Mouse (Mus musculus): Measurements from ENCODE around the gene Cdc14a.

Cdc14a gene

DNA sequence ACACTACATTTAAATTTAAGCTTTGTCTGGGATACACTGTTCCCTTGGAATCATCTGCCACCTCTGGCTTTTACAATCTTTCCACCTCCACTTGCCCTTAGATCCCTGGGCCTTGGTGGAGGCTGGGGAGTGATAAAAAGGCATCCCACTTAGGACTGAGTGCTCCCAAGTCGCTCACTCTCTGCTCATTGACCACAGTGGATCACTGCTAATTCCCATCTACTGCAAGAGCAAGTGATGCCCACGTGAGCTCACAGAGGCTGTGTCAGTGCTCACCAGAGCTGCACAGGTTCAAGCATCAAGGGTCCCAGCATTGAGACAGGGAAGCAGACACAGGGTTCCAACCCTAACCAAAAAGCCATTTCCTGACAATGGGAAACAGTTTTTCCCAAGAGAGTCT lies 98.3 kb downstream of the Cdc14a start:
- no peak for DNase-seq

DNA sequence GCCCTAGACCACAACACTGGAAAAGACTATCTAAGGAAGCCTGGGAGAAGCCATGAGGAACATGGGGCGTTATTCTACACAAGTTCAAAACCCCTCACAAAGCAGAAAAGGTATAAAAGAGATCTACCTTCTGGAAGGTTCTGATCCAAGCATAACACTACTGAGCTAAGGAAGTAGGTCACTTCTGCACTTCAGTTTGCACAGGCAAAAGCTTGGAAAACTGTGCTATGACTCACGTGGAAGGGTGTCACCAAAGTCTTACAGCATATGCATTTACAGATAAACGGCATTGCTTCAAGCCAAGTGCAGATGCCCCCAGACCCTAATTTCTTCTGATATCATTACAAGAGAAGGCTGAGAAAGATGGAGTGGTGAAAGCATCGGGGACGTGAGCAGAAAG lies 104.1 kb downstream of the Cdc14a start:
- DNase-seq, result no peak

DNA sequence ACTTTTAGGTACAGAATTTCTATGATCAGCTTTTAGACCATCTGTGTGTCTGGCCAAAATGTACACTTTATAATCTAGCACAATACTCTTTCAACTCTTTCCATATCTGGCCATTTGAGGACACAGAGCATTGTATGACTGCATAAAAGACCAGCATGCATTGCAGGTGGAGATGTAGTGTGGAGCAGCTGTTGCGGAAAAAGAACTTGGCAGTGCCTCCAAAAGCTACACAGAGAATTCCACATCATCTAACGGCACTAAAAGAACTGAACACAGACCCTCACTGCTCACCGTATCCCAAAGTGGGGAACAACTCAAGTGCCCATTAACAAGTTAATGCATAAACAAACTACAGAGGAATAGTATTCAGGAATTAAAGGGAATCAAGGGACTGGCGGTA lies 112.0 kb downstream of the Cdc14a start:
- no peak for DNase-seq

DNA sequence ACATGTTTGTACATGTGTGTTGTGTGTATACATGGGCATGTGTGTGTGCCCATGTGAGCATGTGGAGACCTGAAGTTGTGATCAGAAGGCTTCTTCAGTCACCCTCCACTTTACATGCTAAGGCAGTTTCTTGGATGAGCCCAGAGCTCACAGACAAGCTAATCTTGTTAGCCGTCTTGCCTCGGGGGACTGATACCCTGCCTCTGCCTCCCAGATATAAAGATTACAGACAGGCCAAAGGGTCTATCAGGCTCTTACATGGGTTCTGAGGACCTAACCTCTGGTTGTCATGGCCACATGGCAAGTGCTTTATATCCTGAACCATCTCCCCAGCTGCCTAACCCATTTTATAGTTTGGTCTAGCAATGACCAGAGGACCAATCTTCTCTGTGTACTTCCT lies 112.7 kb downstream of the Cdc14a start:
- DNase-seq, result no peak

DNA sequence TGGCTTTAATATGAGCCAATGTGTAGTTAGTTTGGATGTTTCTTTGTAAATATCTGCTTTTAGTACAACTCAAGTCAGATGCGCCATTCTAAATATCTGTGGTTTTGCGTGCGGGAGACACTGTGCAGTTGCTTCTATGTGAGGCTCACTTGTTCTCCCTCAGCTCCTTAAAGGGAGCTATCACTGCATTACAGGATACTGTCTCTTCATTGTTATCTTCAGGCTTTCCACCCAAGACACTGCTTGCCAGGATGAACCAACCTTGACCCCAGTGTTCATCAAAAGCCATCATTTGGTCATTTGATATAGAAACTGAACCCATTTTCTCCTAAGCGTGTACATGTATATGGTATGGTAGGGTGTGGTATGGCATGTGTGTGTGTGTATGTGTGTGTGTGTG lies 113.2 kb downstream of the Cdc14a start:
- DNase-seq, result no peak

DNA sequence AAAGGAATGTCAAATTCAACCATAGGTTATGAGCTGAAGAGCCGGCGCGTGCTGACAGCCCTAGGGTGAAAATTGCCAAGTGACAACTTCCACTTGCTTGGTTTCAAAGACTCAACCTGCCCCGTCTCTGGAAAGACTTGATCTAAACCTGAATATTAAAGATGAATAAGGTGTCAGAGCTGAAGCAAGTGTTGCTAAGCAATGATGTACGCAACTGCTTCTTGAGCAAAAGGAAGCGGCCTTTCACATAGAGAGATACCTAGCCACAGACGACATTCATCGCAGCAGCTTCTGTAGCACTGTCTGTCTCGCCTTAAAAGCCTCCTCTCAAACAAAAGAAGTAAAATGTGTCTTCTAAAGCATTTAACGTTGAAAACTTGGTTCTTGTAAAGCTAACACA lies 113.8 kb downstream of the Cdc14a start:
- DNase-seq, result no peak

DNA sequence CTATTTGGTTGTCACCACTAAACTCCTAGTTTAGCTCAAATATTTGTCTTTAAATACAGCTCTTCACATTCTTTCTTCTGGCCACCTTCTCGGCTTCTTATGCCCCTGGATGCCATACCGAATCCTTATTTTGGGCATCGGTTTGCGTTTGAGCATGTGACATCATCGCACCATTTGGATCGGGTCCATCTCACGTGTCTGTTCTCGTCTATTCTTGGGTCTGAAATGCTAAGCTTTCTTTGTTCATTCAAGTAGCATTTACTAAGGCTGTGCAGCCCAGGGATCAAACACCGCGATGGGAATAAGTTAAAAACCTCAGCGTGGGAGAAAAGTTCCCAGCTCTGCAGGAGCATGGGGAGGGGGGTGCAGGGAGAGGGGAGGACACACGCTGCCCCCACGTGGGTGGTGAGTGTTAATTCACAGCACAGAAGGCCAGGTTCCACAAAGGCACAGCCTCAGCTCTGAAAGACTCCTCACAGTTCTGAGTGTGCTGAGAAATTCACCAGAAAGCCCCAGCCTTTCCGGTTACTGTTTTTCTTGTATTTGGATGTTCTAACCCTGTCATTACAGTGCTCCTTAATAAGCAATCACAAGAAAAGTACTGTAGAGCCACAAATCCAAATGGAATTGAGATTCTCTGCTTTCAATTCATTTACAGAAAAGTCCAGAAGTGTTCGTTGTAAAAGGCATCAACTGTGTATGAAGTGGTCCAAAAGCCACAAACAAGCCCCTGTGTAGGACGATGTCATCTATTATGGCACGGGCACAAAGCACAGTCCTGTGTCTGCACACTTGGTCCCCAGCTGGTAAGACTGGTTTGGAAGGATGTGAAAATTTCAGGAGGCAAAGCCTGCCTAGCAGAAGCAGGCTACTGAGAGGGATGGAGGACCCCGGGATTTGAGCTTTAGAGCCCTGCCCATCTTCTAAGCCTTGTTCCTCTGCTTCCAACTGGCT lies 118.8 kb downstream of the Cdc14a start:
- no peak for DNase-seq

DNA sequence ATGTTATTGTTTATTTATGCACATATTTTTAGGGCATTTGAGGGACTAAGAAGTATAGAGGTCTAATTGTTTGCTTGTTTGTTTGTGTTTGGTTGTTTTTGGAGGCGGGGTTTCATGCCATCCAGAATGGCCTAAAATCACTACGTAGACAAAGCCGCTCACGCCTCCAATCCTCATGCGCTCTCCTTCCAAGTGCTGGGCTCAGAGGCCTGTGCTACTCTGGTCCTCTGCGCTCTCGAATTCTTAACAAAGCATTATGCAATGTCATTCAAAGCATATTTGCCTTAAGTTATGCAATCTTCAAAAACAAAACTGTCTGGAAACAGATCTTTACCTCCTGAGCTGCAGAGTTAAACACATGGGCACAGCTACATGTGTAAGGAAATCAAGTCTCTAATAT lies 121.3 kb downstream of the Cdc14a start:
- no peak for DNase-seq

DNA sequence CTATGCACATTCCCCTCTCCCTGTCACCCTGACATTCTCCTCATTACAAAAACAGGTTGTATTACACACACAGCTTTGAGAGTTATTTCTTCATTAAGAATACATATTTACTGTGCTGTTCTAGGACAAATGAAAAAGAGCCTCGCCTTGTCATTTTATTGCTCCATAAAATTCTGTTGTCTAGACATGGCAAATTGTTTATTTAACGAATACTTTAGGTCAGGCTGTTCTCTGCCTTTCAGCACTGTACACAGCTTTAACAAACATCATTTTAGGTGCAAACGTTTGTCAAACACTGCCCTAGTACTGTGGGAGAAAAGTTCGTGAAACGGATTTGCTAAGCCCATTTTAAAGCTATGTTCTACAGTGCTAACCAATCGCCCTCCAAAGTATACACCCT lies 122.1 kb downstream of the Cdc14a start:
- no peak for DNase-seq

DNA sequence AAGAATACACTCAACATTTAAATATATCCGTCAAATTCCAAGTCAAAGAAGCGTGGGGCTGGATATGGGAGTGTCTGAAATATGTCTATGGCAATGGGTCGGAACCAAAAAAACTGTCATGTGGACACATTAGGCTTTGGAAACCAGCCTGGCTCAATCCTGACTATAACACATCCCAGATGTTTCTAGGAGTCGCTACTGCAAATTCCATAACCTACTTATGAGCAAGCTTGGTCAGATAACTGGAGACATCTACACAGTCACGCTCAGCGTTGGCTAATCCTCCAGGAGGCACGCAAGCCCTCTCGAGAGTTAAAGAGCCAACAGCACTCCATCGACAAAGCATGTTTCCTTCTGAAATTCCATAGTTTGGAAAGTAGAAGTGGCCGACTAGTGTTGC lies 125.1 kb downstream of the Cdc14a start:
- no peak for DNase-seq

DNA sequence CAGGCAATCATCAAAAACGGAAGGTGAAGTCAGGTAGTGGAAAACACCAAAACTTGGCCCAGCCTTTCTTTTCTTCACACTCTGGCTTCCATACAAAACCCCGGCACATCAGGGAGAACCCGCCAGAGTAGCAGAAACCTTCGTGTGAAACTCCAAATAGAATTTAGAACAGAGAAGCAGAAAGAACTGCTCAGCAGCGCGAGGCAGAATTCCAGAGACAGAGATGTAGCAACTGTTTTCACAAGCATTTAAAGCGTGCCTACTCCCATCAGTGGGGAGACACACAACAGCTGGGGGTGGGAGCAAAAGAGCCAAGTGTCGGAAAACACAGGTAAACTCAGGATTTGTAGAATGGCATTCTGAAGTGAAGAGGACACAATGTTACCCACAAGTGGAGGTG lies 125.8 kb downstream of the Cdc14a start:
- no peak for DNase-seq

DNA sequence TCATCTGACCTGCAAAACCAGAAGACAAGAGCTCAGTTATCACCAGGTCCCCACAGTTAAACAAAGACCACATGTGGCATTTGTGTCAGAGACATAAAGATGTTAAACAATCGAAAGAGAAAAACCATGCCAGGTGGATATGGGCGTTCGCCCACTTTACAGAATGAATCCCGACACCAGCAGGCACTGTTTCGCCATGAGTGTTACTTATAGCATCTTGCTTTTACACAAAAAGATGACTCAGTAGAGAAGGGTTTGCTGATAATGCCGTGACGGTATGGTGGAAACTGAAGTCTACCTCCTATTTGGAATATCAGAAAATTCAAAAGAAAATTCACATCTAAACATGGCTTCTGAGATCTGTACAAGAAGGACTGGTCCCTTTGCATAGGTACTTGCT lies 126.7 kb downstream of the Cdc14a start:
- no peak for DNase-seq

DNA sequence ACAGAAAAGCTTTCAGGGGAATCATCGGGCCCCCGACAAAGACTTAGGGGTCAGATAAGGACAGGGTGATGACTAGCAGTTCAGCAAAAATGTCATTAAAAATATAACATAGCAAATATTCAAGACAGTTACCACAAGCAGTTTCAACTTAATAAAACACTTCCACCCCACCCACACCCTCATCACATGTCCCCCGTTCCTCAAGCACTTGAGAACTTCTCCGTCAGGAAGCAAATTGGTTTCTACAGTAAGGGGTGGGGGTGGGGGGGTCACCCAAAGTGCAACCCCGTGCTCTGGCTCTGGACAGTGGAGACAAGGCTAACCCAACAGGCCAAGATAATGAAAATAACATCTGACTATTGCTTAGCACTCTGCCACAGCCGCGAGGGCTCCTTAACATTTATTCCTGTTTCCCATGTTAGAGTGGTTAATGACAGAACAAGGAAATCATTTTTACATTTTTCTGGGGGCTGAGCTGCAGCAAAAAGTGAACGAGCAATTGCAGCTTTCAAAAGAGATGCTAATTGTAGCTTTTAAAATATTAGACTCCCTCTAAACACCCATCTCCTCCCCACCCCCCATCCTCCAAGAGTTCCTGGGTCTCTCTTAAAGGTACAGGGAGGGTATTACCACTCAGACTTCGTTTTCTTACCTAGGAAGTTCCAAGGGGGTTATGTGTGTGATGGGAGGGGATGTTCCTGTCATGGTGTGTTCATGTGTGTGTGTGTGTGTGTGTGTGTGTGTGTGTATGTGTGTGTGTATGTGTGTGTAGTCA lies 133.6 kb downstream of the Cdc14a start:
- DNase-seq, result no peak

DNA sequence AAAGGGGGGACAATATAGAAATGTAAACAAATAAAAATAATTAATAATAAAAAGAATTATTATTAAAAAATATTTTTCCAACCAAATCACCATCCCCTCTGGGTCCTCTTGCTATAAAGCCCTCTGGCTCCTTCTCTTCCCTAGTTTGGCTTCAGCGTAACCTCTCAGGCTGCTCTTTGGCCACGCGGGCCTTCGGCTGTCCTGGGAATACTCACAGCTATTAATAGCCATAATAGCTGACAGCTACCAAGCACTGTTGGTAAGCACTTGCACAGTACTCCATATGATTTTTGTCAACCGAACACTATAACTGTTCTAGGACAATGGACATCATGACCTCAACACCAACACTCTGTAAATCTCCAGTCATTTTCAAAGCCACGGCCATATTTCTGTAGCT lies 135.0 kb downstream of the Cdc14a start:
- no peak for DNase-seq

DNA sequence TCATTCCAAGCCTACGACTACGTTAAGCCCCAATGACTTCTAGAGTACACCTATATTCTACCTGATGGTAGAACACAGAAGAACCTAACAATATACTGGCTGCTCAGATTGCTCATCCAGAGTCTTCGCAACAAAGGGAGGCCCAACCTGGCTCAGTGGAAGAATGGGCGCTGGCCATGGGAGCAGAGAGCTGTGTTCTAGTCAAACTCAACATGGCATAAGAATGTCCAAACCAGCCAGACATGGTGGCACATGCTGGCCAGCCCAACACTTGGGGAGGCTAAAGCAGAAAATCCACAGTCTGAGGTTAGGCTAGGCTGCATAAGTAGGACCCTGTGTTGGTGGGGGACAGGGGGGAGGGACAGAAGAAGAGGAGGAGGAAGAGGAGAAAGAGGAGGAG lies 139.1 kb downstream of the Cdc14a start:
- DNase-seq, result no peak

DNA sequence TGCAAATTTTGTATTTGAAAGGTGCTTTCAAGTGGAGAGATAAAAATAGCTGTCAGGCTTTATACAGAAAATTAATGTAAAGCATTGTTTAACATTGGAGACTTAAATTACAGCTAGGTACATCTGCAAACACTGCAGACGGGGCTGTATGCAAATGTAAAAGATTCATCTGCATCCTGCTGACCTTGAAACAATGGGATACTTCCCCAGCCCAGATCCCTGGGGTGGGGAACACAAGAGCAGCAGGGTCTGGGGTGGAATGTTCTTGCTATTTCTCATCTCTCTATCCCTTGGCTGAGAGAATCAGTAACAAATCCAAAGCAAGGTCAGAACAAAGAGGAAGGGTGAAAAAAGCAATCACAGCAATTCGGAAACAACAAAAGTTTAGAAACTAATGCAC lies 139.8 kb downstream of the Cdc14a start:
- DNase-seq, result no peak

DNA sequence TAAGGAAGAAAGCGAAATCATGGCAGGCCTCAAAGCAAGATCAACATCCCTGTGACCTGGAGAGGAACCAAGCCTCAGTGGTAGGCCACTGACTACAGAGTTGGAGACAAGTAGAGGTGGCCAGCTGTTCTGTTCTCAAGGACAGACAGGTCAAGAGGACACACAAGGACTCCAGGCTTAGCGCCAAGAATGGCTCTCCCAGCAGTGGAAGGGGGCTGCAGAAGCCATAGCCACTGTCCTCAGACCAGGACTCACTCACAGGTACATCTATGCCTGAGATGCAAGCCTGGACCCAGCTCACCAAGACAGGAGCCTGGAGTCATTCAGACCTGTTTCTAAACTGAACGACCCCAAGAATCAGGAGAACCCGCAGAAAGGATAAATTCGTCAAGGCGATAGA lies 142.2 kb downstream of the Cdc14a start:
- DNase-seq, result no peak

DNA sequence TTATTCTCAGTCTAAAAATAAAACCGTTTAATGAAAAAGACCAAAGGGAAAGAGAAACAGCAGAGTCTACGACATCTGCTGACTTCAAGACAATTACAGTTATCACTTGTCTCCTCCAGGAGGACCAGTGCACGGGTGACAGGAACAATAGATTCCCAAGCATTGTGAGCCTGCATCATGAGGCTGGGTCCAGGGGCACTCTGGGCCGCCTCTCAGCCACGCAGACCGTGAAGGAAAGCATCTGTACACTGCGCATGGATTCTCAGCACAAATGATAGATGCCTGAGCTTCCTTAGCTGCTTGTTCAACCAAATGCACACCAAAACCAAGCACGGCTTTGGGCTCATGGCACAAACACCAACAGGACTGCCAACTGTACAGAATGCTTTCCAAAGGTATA lies 146.7 kb downstream of the Cdc14a start:
- DNase-seq, result no peak

DNA sequence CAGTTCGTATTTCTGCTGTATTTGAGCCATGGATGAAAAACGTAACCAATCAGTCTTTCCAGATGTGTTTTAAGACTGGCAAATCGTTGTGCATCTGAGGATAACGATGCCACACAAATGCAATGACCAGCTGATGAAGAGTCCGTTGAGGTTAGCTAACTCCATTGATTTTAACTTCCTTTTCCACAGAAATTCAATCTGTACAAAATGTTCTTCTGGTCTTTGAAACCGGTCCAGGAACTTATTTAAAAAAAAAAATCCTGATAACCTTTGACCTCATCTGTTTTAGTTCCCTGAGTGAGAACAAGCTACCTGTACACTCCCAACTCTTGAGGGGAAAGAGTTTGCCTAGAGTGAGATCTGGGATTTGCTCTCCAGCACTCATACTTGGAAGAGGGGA lies 152.2 kb downstream of the Cdc14a start:
- no peak for DNase-seq

DNA sequence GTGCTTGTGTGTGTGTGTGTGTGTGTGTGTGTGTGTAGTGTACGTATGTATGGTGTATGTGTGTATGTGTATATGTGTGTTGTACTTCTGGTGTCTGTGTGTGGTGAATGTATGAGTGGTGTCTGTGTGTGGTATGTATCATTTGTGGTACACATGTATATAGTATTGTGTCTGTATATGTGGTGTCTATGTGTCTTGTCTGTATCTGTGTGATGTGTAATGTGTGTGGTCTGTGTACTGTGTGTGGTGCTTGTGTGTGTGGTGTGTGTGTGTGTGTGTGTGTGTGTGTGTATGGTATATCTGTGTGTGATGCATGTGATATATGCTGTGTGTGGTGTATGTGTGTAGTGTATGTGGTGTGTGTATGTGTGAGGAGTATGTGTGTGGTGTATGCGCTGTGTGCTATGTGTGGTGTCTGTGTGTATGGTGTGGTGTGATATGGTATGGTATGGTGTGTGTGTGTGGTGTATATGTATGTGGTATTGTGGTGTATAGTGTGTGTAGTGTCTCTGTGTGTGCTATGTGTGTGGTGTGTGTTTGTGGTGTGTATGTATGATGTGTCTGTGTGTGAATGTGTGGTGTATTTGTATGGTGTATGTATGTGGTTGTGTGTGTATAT lies 156.7 kb downstream of the Cdc14a start:
- DNase-seq, result no peak

DNA sequence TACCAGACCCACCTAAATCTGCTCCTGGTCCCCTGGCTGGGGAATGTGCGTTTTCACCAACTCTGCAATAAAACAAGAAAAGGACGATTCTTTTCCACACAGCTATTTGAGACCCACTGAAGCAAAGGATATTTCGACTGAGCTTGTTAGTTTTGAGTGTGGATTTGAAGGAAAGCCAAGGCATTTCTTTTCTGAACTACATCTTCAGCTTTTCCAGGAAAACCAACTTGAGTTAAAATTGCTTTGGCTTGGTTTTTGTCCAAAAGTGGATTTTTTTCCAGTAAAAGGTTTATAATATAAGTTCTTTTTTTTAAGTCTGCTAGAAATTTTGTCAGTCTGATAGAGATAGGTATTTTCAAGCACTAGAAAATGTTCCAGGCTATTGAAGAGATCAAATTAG lies 157.5 kb downstream of the Cdc14a start:
- no peak for DNase-seq

DNA sequence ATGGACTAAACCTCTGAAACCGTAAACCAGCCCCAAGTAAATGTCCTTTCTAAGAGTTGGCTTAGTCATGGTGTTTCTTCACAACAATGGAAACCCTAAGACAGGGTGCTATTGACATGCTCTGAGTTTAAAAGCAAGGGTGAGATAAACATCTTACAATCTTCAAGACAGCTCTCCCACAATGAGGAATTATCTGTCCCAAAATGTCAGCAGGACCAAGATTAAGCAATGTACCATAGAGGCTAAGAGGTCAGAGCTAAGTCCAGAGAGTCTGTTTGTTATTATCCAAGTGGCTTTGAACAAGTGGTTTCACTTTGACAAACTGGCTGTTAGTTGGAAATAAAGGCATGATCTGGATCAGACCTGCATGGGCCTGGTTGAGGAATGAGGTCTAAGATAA lies 159.9 kb downstream of the Cdc14a start:
- DNase-seq, result no peak

DNA sequence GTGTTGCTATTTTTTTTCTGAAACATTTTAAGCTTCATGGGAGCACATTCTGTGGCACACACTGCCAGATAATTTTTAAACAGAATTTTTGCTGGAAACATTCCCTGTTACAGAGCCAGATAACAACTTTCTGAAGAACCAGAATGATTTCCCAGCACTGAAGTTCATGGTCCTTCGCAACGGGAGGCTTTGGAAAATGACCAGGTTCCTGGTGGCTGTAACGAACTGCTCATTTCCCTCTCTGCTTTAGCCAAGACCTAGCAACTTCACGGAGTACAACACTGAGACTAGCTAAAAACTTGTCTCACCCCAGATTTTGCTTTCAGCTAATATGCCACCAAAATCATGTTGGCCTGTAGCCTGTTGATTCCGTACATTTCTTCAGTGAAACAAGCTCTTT lies 160.8 kb downstream of the Cdc14a start:
- DNase-seq, result no peak

DNA sequence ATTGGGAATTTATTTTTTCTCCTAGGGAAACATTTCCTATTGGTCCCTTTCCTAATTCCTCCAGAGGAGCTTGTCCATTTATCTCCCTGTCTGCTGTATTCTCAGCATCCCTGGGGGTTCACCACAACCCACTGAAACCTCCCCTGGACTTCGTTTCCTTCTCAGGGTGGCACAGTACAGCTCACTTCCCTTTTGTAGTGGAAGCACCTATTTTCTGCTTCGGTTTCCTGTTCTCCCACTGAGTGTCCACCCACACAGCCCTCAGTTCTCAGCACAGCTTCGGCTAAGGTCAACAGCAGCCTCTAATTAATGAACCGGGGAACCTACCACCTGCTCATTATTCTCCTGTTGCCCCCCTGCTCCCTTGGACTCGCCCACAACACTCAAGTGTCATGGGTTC lies 167.7 kb downstream of the Cdc14a start:
- DNase-seq, result no peak
